18 mouse cellular contexts compared by ENCODE assay signal in the genomic region with DNA sequence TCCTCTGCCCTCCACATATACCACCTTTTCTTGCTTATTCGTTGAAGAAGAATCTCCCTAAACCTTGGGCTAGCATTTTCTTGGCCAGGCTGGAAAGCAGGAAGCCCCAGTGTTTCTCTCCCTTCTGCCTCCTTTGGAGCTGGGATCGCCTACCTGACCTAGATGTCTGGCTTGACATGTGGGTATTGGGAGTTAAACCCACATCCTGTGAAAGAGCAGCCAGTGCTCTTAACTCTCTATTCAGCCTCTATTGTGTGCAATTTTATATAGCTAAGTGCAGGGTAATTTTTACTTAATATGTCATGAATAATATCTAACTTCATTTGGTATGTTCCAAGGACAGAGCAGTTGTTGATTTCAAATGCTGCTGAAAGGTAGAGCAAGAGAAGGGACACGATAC. TPM values are rescaled to one million over a fixed set of nuclear protein-coding genes. Genes with fewer than 3 reads are reported as not detected.
DNase-seq lines count a peak whose midpoint lies in the region; ATAC-seq lines count a peak whose summit lies in the region.
"Had no signal": no experiment of that assay in that cellular context is flagged by ENCODE, and none has a peak within 500 bp of the region (broad histone marks: within the 10 kb centered on the region; RNA-seq: fewer than 3 reads in every experiment).

No protein-coding gene starts in this region.

- DNase-seq in 416B (ENCODE audit: low read depth) = peak; percentile 53
- peak; percentile 35 for DNase-seq in thymus, postnatal 14 days
- DNase-seq in layer of hippocampus, adult 11-12 months (ENCODE audit: low spot score) = no peak
- DNase-seq in left cerebral cortex, postnatal 14 days (ENCODE audit: low spot score in 2 of 2) = no peak
- no peak for DNase-seq in heart, postnatal 4 days
- DNase-seq: adrenal gland, adult 8-10 months; adrenal gland, postnatal 25 days; cerebellum, adult 11-12 months; cerebellum, adult 8-10 months; cerebellum, postnatal 10 days; cerebellum, postnatal 36 days; forebrain, postnatal 0 days; gastrocnemius, postnatal 36 days; heart, adult 2 months had no signal

- peak; percentile 54 for ATAC-seq in inflammation-experienced regulatory T-cells, adult 6 months
- ATAC-seq: activated CD4-positive, CD25-positive, alpha-beta regulatory T cell, adult 4 months; forebrain, embryonic 14.5 days; forebrain, postnatal 0 days; hindbrain, embryonic 16.5 days had no signal

- intact Hi-C loops in left cerebral cortex, postnatal 14 days (cut with DNase I) = no loop called here

RNA-seq across cellular contexts. Expression of a gene that starts 8.0 kb away (rescaled TPM):
- 100 to 1,000 TPM in 1 of 3 experiments, 10 to 100 TPM in 2; 63.1 to 108 (median 84.1) TPM for polyA plus RNA-seq in inflammation-experienced regulatory T-cells, adult 6 months (2017; shearing (Covaris generic))
- total RNA-seq in left cerebral cortex, postnatal 14 days (2021) = 100 to 1,000 TPM; 196 to 202 TPM
- 10 to 100 TPM; 86.8 to 90.0 TPM for total RNA-seq in heart, postnatal 4 days (2021)

RNA-seq across cellular contexts. Expression of a gene that starts 28.7 kb away (rescaled TPM):
- 1,000 to 10,000 TPM in 2 of 3 experiments, 100 to 1,000 TPM in 1; 888 to 1,186 (median 1,089) TPM for polyA plus RNA-seq in inflammation-experienced regulatory T-cells, adult 6 months (2017; shearing (Covaris generic))
- total RNA-seq in left cerebral cortex, postnatal 14 days (2021) = 100 to 1,000 TPM; 238 to 247 TPM
- total RNA-seq in heart, postnatal 4 days (2021) = 100 to 1,000 TPM; 316 to 330 TPM

RNA-seq across cellular contexts. Expression of a gene that starts 34.1 kb away (rescaled TPM):
- polyA plus RNA-seq in inflammation-experienced regulatory T-cells, adult 6 months (2017; shearing (Covaris generic)) = 10 to 100 TPM; 45.1 to 53.4 (median 49.3) TPM
- total RNA-seq in left cerebral cortex, postnatal 14 days (2021) = 10 to 100 TPM; 28.0 to 28.3 TPM
- 10 to 100 TPM; 14.0 to 16.3 TPM for total RNA-seq in heart, postnatal 4 days (2021)

RNA-seq across cellular contexts. Expression of a gene that starts 41.0 kb away (rescaled TPM):
- 100 to 1,000 TPM in 1 of 3 experiments, 10 to 100 TPM in 2; 84.1 to 102 (median 98.9) TPM for polyA plus RNA-seq in inflammation-experienced regulatory T-cells, adult 6 months (2017; shearing (Covaris generic))
- 10 to 100 TPM; 28.4 to 30.1 TPM for total RNA-seq in left cerebral cortex, postnatal 14 days (2021)
- total RNA-seq in heart, postnatal 4 days (2021) = 10 to 100 TPM; 23.4 to 24.5 TPM

RNA-seq across cellular contexts. Expression of a gene that starts 44.0 kb away (rescaled TPM):
- 1 to 10 TPM; 3.6 to 6.6 (median 4.6) TPM for polyA plus RNA-seq in inflammation-experienced regulatory T-cells, adult 6 months (2017; shearing (Covaris generic))
- total RNA-seq in left cerebral cortex, postnatal 14 days (2021) = 1 to 10 TPM; 3.2 to 3.5 TPM
- 1 to 10 TPM in 1 of 2 experiments, under 1 TPM in 1; 0.95 to 2.4 TPM for total RNA-seq in heart, postnatal 4 days (2021)

Comparison
In these comparisons a context has a peak if more than half of its experiments do, and no peak if none do; other contexts are left out.
1. DNase-seq: peak in 416B (single experiment) and thymus, postnatal 14 days (single experiment); none in layer of hippocampus, adult 11-12 months (single experiment), left cerebral cortex, postnatal 14 days (0 of 2) and heart, postnatal 4 days (single experiment).